Mouse (Mus musculus) hindbrain, postnatal 0 days (tissue): ENCODE data around the gene Lrrn4. TPM values are rescaled to one million over a fixed set of nuclear protein-coding genes. Genes with fewer than 3 reads are reported as not detected.
A peak's percentile ranks its signal among the peaks of the same experiment; 100 is the strongest.

Experiments
- ATAC-seq: fragments of 200-750 bp; cut with Nextera tagmentation; 2 replicates; pipeline ENCODE4 v1.8.0; 2017; ENCODE audit warnings: mild to moderate bottlenecking, moderate TSS enrichment, moderate library complexity
- DNase-seq: peaks from one replicate; pipeline ENCODE4 v3.0.0-alpha.2; 2015; ENCODE audit warnings: low spot score
- H3K27ac ChIP-seq: fragments of 300-500 bp; sonication (generic); 2 replicates; pipeline ENCODE4 v1.5.1; 2014; ENCODE audit warnings: mild to moderate bottlenecking
- H3K27me3 ChIP-seq: fragments of 300-500 bp; sonication (generic); 2 replicates; pipeline ENCODE4 v1.6.1; 2014; ENCODE audit warnings: low read length, mixed read lengths; ENCODE audit not compliant: insufficient read depth
- H3K36me3 ChIP-seq: fragments of 300-500 bp; sonication (generic); 2 replicates; pipeline ENCODE4 v1.6.1; 2014; ENCODE audit warnings: low read length, mixed read lengths; ENCODE audit not compliant: insufficient read depth
- H3K4me1 ChIP-seq: fragments of 300-500 bp; sonication (generic); 2 replicates; pipeline ENCODE4 v1.6.1; 2014; ENCODE audit warnings: antibody characterized with exemption, low read length, mixed read lengths; ENCODE audit not compliant: insufficient read depth
- H3K4me2 ChIP-seq: fragments of 300-500 bp; sonication (generic); 2 replicates; pipeline ENCODE4 v1.6.1; 2014; ENCODE audit warnings: low read depth, mild to moderate bottlenecking, low read length, moderate library complexity, mixed read lengths
- H3K4me3 ChIP-seq: fragments of 300-500 bp; sonication (generic); 2 replicates; pipeline ENCODE4 v1.5.1; 2014; ENCODE audit warnings: low read length
- H3K9ac ChIP-seq: fragments of 300-500 bp; sonication (generic); replicated peaks from 2 replicates; pipeline ENCODE4 v1.6.1; 2014; ENCODE audit warnings: mild to moderate bottlenecking, low read length, moderate library complexity, mixed read lengths
- H3K9me3 ChIP-seq: fragments of 300-500 bp; sonication (generic); 2 replicates; pipeline ENCODE4 v1.6.1; 2016; ENCODE audit warnings: low read length, mixed read lengths
- CTCF ChIP-seq: IDR thresholded peaks from 2 replicates; pipeline ENCODE4 v1.5.1; 2016; ENCODE audit warnings: antibody characterized with exemption, control low read depth, low read depth
- WGBS: fragments of 180-500 bp; shearing (Covaris S2); extraction: QIAGEN DNeasy Blood & Tissue Kit; methylation state at CpG from one replicate; pipeline ENCODE4 v1.1.7; 2014; 5-methylcytosine and 5-hydroxymethylcytosine counted together
- polyA plus RNA-seq: library from polyadenylated mRNA; unstranded; fragments of >200 nt; fragmentation: Nextera tagmentation; extraction: Ambion mirVana; gene quantifications from 2 replicates; pipeline ENCODE4 v1.2.1, GENCODE M21; 2015
- total RNA-seq: library from RNA; depleted of rRNA; stranded (reverse); fragments of >200 nt; gene quantifications from 2 replicates; pipeline ENCODE4 v1.2.3, GENCODE M21; 2014

Gene Lrrn4
- total and polyA plus RNA-seq, 2 experiments from 2014 or later: 0.64 to 1.7 TPM

- no peaks in the 10 kb centered on the region for H3K27me3 ChIP-seq
- H3K4me2 ChIP-seq: no peak overlapping the region
- H3K9me3 ChIP-seq: no peaks in the 10 kb centered on the region
- no peak overlapping the region for H3K27ac ChIP-seq
- H3K4me3 ChIP-seq: no peak overlapping the region
- DNase-seq (no peak), ATAC-seq (no peak)
- WGBS: 52% methylated on average over 1 of the region's 1 CpGs
- no peaks in the 10 kb centered on the region for H3K36me3 ChIP-seq
- TF ChIP-seq CTCF: no peak
- H3K4me1 ChIP-seq: no peaks in the 10 kb centered on the region
- H3K9ac ChIP-seq: no peak overlapping the region
Observed at GRCm38 (mm10) chr2:132898211-132898610, 17.5 kb upstream of the Lrrn4 start.

- Histone ChIP-seq H3K9me3 (no peaks in the 10 kb centered on the region), H3K27ac (no peak overlapping the region), H3K36me3 (no peaks in the 10 kb centered on the region), H3K9ac (no peak overlapping the region), H3K27me3 (no peaks in the 10 kb centered on the region), H3K4me3 (no peak overlapping the region), H3K4me2 (no peak overlapping the region), H3K4me1 (no peaks in the 10 kb centered on the region)
- TF ChIP-seq CTCF: no peak
- WGBS: 73% methylated on average over 5 of the region's 5 CpGs
- no peak for DNase-seq
- ATAC-seq: no peak
Observed at GRCm38 (mm10) chr2:132893826-132894225, 13.1 kb upstream of the Lrrn4 start.

- H3K4me3 ChIP-seq: no peak overlapping the region
- H3K4me1 ChIP-seq: no peaks in the 10 kb centered on the region
- H3K27ac ChIP-seq: no peak overlapping the region
- peaks cover 8% of the 10 kb centered on the region for H3K27me3 ChIP-seq
- 92% methylated on average over 7 of the region's 7 CpGs for WGBS
- no peak overlapping the region for H3K4me2 ChIP-seq
- TF ChIP-seq CTCF: no peak
- no peak for ATAC-seq
- DNase-seq: no peak
- no peak overlapping the region for H3K9ac ChIP-seq
- no peaks in the 10 kb centered on the region for H3K9me3 ChIP-seq
- no peaks in the 10 kb centered on the region for H3K36me3 ChIP-seq
Observed at GRCm38 (mm10) chr2:132885312-132885711, 4.6 kb upstream of the Lrrn4 start.

- Histone ChIP-seq H3K4me1 (no peaks in the 10 kb centered on the region), H3K27ac (no peak overlapping the region), H3K36me3 (no peaks in the 10 kb centered on the region), H3K9ac (no peak overlapping the region), H3K4me3 (no peak overlapping the region), H3K9me3 (no peaks in the 10 kb centered on the region), H3K4me2 (no peak overlapping the region), H3K27me3 (peaks cover 8% of the 10 kb centered on the region)
- no peak for TF ChIP-seq CTCF
- ATAC-seq (no peak), DNase-seq (no peak)
- 77% methylated on average over 8 of the region's 8 CpGs for WGBS
Observed at GRCm38 (mm10) chr2:132884303-132884967, 3.7 kb upstream of the Lrrn4 start.

- peak; percentile 77 for ATAC-seq
- Histone ChIP-seq H3K27me3 (peaks cover 8% of the 10 kb centered on the region), H3K4me2 (peak overlapping the region; percentile 81), H3K4me1 (no peaks in the 10 kb centered on the region), H3K9me3 (no peaks in the 10 kb centered on the region), H3K36me3 (no peaks in the 10 kb centered on the region), H3K9ac (peak overlapping the region; percentile 50), H3K27ac (no peak overlapping the region), H3K4me3 (peak overlapping the region; percentile 51)
- peak; percentile 76 for DNase-seq
- WGBS: under 1% methylated on average over 58 of the region's 58 CpGs
- TF ChIP-seq CTCF: no peak
Observed at GRCm38 (mm10) chr2:132879261-132880044, 1.2 kb downstream of the Lrrn4 start.

GRCm38 (mm10) chr2:132876991-132877390 lies 3.7 kb downstream of the Lrrn4 start:
- Histone ChIP-seq H3K4me2 (no peak overlapping the region), H3K9ac (no peak overlapping the region), H3K4me3 (no peak overlapping the region), H3K27me3 (peaks cover 8% of the 10 kb centered on the region), H3K9me3 (no peaks in the 10 kb centered on the region), H3K4me1 (no peaks in the 10 kb centered on the region), H3K27ac (no peak overlapping the region), H3K36me3 (no peaks in the 10 kb centered on the region)
- 62% methylated on average over 1 of the region's 1 CpGs for WGBS
- ATAC-seq: no peak
- no peak for DNase-seq
- TF ChIP-seq CTCF: no peak

GRCm38 (mm10) chr2:132873657-132874326 lies 6.9 kb downstream of the Lrrn4 start:
- no peak overlapping the region for H3K4me2 ChIP-seq
- H3K9me3 ChIP-seq: no peaks in the 10 kb centered on the region
- no peak overlapping the region for H3K4me3 ChIP-seq
- no peak for TF ChIP-seq CTCF
- no peaks in the 10 kb centered on the region for H3K27me3 ChIP-seq
- no peak overlapping the region for H3K9ac ChIP-seq
- DNase-seq (no peak), ATAC-seq (no peak)
- H3K27ac ChIP-seq: no peak overlapping the region
- WGBS: 65% methylated on average over 10 of the region's 10 CpGs
- no peaks in the 10 kb centered on the region for H3K36me3 ChIP-seq
- no peaks in the 10 kb centered on the region for H3K4me1 ChIP-seq
